Mouse (Mus musculus): Measurements from ENCODE around the gene Cd47.

DNA sequence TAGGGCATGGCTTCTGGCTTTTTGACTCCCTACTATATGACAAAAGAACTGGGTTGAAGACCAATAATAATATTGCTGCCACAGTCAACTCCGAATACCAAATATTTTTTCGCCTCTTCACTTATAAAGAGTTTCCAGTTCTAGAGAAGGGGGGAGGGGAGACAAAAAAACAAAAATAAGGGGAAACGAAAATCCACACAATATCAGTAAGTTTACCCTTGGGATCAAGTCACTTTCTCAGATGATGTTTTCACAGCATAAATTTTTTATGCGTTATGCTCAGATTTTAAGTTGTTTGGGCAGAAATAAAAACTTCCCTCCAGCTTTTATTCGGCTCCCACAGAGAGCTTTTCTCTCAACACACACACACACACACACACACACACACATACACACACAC is 132.9 kb downstream of the Cd47 start:
- no peak for TF ChIP-seq CTCF (IDR thresholded peaks at IDR 0.05; ENCODE audit: borderline replicate concordance, control insufficient read depth, extremely low read depth, insufficient read depth, low read length, poor library complexity)
- no peak for TF ChIP-seq POLR2A (IDR thresholded peaks at IDR 0.05; ENCODE audit: control insufficient read depth, extremely low read depth, insufficient read depth, low read length, poor library complexity)

Data from thymus, adult 2 months (tissue).